Mouse (Mus musculus) kidney, adult 2 months (tissue): ENCODE measurements around the gene Rnf10. TPM values are rescaled to one million over a fixed set of nuclear protein-coding genes. Genes with fewer than 3 reads are reported as not detected.
"Not testable (repeated sequence)": the region's sequence is repeated elsewhere in the genome, so short reads cannot be mapped to it uniquely, and the experiment has no call there.

Source experiments
- DNase-seq: peaks from one replicate; pipeline ENCODE4 v3.0.0; 2021
- H3K27ac ChIP-seq: fragments of 200-500 bp; 2 replicates; pipeline ENCODE4 v1.5.1; 2012; ENCODE audit warnings: low read depth, low read length, control low read depth, inconsistent platforms; ENCODE audit not compliant: insufficient read depth
- H3K27me3 ChIP-seq: fragments of 200-500 bp; replicated peaks from 2 replicates; pipeline ENCODE4 v1.6.1; 2012; ENCODE audit warnings: mild to moderate bottlenecking, moderate library complexity, low read length, inconsistent platforms; ENCODE audit not compliant: control insufficient read depth, insufficient read depth
- H3K36me3 ChIP-seq: fragments of 200-500 bp; 2 replicates; pipeline ENCODE4 v1.6.1; 2012; ENCODE audit warnings: mild to moderate bottlenecking, moderate library complexity, low read length, inconsistent platforms; ENCODE audit not compliant: control insufficient read depth, insufficient read depth
- H3K4me1 ChIP-seq: fragments of 200-500 bp; 2 replicates; pipeline ENCODE4 v1.6.1; 2011; ENCODE audit warnings: low read length; ENCODE audit not compliant: control insufficient read depth, insufficient read depth
- H3K4me3 ChIP-seq: fragments of 200-500 bp; 2 replicates; pipeline ENCODE4 v1.5.1; 2011; ENCODE audit warnings: mild to moderate bottlenecking, low read depth, low read length, control low read depth; ENCODE audit not compliant: insufficient read depth
- CTCF ChIP-seq: fragments of 200-500 bp; conservative IDR thresholded peaks from 2 replicates; pipeline ENCODE4 v1.5.1; 2011; ENCODE audit warnings: low read depth, mild to moderate bottlenecking, control low read depth, low read length, moderate library complexity, mixed read lengths; ENCODE audit not compliant: insufficient read depth, insufficient read length
- POLR2A ChIP-seq: fragments of 200-500 bp; IDR thresholded peaks from one replicate; pipeline ENCODE4 v1.6.1; 2011; ENCODE audit warnings: low read depth, low read length, control low read depth
- WGBS: fragments of 180-500 bp; shearing (Covaris S2); methylation state at CpG from one replicate; pipeline ENCODE4 v1.1.7; 2018; 5-methylcytosine and 5-hydroxymethylcytosine counted together
- polyA plus RNA-seq: library from polyadenylated mRNA; depleted of rRNA; stranded (reverse); fragments of >200 nt; gene quantifications from 2 replicates; pipeline ENCODE4 v1.2.3, GENCODE M21; 2012

Rnf10 gene
- polyA plus RNA-seq, 1 experiment = 129 TPM

DNA sequence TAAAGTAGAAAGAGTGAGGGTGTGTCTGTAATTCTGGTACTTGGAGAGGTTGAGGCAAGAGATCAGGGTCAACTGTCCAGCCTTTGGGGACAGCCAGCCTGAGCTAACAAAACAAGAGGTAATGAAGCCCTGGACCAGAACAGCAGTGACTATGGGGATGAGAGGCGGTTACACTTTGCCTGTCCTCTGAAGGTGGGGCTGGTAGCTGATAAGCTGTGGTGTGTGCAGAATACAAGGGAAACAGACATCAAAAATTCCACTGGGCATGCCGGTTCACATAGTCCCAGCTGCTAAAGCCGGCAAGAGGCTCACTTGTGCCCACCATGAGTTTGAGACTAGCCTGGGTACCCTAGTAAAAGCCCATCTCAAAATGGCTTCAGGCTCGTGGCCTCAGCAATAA lies 39.7 kb upstream of the Rnf10 start:
- H3K4me1 ChIP-seq = no peaks in the 10 kb centered on the region
- no peak for DNase-seq
- H3K27ac ChIP-seq = no peak overlapping the region
- no peaks in the 10 kb centered on the region for H3K27me3 ChIP-seq
- TF ChIP-seq POLR2A = no peak
- TF ChIP-seq CTCF = no peak
- H3K36me3 ChIP-seq = no peaks in the 10 kb centered on the region
- WGBS = 89% methylated on average over 4 of the region's 4 CpGs
- no peak overlapping the region for H3K4me3 ChIP-seq

DNA sequence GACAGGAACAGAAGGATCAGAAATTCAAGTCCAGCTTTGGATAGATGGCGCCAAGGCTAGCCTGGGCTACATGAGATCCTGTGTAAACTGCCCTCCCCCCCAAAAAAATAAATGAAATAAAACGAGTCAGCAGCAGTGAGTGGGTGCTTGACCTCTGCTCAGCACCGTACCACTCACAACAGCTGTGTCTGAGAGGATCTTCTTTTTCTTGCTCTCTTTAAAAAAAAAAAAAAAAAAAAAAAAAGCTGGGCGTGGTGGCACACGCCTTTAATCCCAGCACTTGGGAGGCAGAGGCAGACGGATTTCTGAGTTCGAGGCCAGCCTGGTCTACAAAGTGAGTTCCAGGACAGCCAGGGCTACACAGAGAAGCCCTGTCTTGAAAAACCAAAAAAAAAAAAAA lies 29.5 kb upstream of the Rnf10 start:
- not testable (repeated sequence) for H3K4me3 ChIP-seq, H3K36me3 ChIP-seq, H3K27ac ChIP-seq, H3K27me3 ChIP-seq, DNase-seq
- WGBS = 78% methylated on average over 6 of the region's 7 CpGs
- peaks cover 11% of the 10 kb centered on the region for H3K4me1 ChIP-seq

DNA sequence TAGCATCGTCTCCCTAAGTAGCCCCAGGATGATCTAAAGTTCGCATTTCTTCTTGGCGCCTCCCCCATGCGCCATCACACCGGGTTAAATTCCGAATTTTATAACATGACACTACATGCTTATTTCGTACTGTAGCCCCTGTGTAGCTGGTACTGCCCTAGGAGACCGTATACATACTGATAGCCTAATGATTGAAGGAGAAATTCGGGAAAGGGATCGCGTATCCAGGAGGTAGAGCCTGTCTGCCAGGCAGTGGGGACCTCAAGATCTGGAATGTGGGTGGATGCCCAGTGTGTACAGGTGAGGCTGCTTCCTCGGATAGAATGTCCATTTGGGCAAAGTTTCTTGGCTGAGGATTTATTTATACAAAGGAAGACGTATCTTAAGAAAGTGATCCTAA lies 28.9 kb upstream of the Rnf10 start:
- Histone ChIP-seq H3K4me3 (peak overlapping the region; percentile 71), H3K4me1 (peaks cover 11% of the 10 kb centered on the region), H3K27me3 (no peaks in the 10 kb centered on the region), H3K27ac (no peak overlapping the region), H3K36me3 (peaks cover 1% of the 10 kb centered on the region; the same call in 1 of the 2 replicates)
- WGBS = 21% methylated on average over 13 of the region's 13 CpGs
- no peak for TF ChIP-seq CTCF
- no peak for TF ChIP-seq POLR2A
- no peak for DNase-seq

DNA sequence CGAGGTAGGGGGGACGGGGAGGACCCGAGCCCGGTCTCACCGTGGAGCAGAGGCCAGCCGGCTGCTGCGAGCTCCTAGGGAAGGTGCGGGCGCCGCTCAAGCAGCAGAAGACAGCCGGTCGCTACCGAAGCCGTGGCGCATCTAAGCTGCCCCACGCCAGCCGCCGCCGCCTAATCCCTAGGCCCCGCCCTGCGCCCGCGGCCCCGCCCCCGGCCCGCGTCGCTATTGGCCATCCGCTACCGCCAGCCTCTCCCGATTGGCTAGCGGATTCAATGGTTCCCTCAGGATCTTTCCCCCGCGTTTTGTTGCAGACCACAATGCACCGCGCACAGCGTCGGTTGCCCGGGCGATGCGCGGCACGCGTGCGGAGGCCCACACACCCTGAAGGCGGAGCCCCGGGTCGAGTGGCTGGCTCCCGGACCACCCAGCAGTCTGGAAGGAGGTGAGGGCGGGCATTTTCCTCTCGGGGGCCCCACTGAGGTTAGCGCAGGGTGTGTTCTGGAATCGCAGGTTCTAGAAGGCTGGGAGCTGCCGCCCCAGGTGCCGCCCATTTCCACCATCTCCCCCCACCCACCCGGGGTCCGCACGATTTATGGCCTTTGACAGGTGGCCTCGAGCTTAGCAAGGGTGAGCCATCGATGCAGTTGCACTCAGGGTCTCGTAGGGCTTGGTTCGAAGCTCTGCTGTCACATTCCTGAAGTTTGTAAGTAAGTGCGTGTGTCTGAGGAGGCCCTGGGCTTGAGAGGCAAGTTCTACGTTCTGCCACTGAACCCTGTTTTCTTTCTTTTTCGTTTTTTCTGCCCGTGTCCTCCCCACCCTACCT lies 28.3 kb upstream of the Rnf10 start, which contains the start of gene Dynll1:
Gene Dynll1, minus strand, starts transcription at position 208 of the 823 bp plus-strand sequence.
- H3K4me1 ChIP-seq = peaks cover 11% of the 10 kb centered on the region
- H3K36me3 ChIP-seq = peaks cover 1% of the 10 kb centered on the region; the same call in 1 of the 2 replicates
- TF ChIP-seq POLR2A (peak; percentile 68), CTCF (no peak)
- WGBS = under 1% methylated on average over 65 of the region's 66 CpGs
- no peaks in the 10 kb centered on the region for H3K27me3 ChIP-seq
- peak; percentile 100 for DNase-seq
- H3K27ac ChIP-seq = peak within 1 kb of the TSS; percentile 70
- peak within 1 kb of the TSS; percentile 80 for H3K4me3 ChIP-seq

DNA sequence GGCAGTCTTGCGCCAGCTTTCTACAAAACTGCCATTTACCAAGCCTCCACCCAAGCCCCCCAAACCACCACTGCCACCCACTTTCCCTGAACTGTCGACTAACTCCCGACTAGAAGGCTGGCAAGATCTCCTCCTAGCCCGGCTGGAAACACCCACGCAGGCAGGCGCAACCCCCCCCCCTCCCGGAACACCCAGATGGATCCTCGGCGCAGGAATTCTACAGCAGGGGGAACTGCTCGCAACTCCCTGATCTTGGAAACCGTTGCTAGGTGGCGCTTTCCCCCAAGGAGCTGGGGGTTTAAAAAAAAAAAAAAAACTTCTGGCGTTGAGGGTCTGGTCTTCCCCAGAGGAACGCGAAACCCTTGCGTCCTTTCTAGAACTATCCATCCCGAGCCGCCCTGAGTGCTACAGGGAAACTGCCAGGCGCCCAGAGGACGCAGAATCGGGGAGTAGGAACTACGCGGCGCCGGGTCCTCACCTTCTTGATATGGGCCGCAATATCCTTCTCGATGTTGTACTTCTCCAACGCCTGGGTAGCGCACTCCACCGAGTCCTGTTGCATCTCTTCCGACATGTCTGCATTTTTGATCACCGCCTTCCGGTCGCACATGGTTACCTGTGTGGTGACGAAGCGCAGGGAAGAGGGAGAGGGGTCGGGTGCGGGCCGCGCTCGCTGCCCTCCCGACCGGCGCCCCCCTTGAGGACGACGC lies 27.5 kb upstream of the Rnf10 start:
- no peaks in the 10 kb centered on the region for H3K27me3 ChIP-seq
- TF ChIP-seq CTCF = 0 out of 2 replicates have a peak, but pooled peaks have one; percentile 16
- no peak for TF ChIP-seq POLR2A
- peak overlapping the region; percentile 70 for H3K27ac ChIP-seq
- H3K4me1 ChIP-seq = peaks cover 11% of the 10 kb centered on the region
- peak; percentile 76 for DNase-seq
- WGBS = 1% methylated on average over 46 of the region's 46 CpGs
- H3K4me3 ChIP-seq = peak overlapping the region; percentile 80
- H3K36me3 ChIP-seq = peaks cover 3% of the 10 kb centered on the region; the same call in 1 of the 2 replicates

- Histone ChIP-seq H3K27ac (no peak overlapping the region), H3K36me3 (peaks cover 3% of the 10 kb centered on the region; the same call in 1 of the 2 replicates), H3K4me3 (no peak overlapping the region), H3K4me1 (peaks cover 6% of the 10 kb centered on the region), H3K27me3 (no peaks in the 10 kb centered on the region)
- DNase-seq = no peak
- TF ChIP-seq POLR2A (no peak), CTCF (no peak)
- WGBS = 73% methylated on average over 10 of the region's 10 CpGs
Observed at GRCm38 (mm10) chr5:115296347-115296746, 23.6 kb upstream of the Rnf10 start.

- no peak overlapping the region for H3K4me3 ChIP-seq
- no peak overlapping the region for H3K27ac ChIP-seq
- no peak for DNase-seq
- TF ChIP-seq POLR2A (no peak), CTCF (peak; percentile 35; the same call in 1 of the 2 replicates)
- 93% methylated on average over 8 of the region's 8 CpGs for WGBS
- peaks cover 3% of the 10 kb centered on the region; the same call in 1 of the 2 replicates for H3K36me3 ChIP-seq
- no peaks in the 10 kb centered on the region for H3K27me3 ChIP-seq
- peaks cover 3% of the 10 kb centered on the region; the same call in 1 of the 2 replicates for H3K4me1 ChIP-seq
Observed at GRCm38 (mm10) chr5:115294173-115294572, 21.5 kb upstream of the Rnf10 start.
